Comparison of ENCODE assay signal across 32 mouse cellular contexts in the genomic region with DNA sequence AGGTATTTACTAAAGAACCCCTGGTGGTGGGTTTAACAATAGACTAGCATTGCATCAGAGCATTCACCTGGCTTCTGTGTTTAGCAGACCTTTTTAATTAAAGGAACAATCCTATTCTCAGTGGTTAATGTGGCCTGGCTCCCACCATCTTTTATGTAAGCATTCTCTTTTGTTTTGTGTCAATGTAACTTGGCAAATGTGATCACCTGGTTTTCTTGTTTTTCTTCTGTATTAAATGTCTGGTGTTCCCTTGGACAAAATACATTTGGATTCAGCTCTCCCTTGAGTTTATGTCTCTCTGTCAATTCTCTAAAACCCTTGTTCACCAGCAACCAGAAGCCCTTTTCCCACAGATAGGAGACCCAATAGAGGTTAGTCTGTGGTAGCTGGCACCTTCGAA. TPM values are rescaled to one million over a fixed set of nuclear protein-coding genes. Genes with fewer than 3 reads are reported as not detected.
"Had no signal": no experiment of that assay in that cellular context is flagged by ENCODE, and none has a peak within 500 bp of the region (broad histone marks: within the 10 kb centered on the region; RNA-seq: fewer than 3 reads in every experiment).

No protein-coding gene starts in this region.

RNA-seq across cellular contexts. Expression of gene Cyp2c40, which starts 3.8 kb away (rescaled TPM):
- total RNA-seq: left cerebral cortex, postnatal 10 days; left cerebral cortex, postnatal 14 days; left cerebral cortex, postnatal 25 days; left cerebral cortex, postnatal 36 days; left cerebral cortex, postnatal 4 days; megakaryocyte progenitor cell, adult 5-6 weeks; megakaryocyte, adult 5-6 weeks; megakaryocyte-erythroid progenitor cell, adult 5-6 weeks; midbrain, postnatal 0 days; monocyte, adult 5-6 weeks had no signal
- polyA plus RNA-seq: limb, embryonic 10.5 days; limb, embryonic 11.5 days; limb, embryonic 12.5 days; limb, embryonic 13.5 days; limb, embryonic 14.5 days; limb, embryonic 15.5 days; liver, embryonic 11.5 days; lung, adult 2 months; lung, embryonic 14.5 days; lung, embryonic 15.5 days; lung, embryonic 16.5 days; macrophage; midbrain, embryonic 10.5 days; midbrain, embryonic 11.5 days; midbrain, embryonic 12.5 days; midbrain, embryonic 13.5 days; midbrain, embryonic 14.5 days; midbrain, embryonic 15.5 days; midbrain, embryonic 16.5 days; midbrain, postnatal 0 days; myocyte; neural tube, embryonic 11.5 days; neural tube, embryonic 12.5 days had no signal
